Mouse (Mus musculus): ENCODE measurements at regions not wholly inside any gene's neighbourhood (a gene's known extent, or its start where the extent isn't known, plus 50 kb on each side); places are given as distances from the start of the nearest gene placed in this dataset.

DNA sequence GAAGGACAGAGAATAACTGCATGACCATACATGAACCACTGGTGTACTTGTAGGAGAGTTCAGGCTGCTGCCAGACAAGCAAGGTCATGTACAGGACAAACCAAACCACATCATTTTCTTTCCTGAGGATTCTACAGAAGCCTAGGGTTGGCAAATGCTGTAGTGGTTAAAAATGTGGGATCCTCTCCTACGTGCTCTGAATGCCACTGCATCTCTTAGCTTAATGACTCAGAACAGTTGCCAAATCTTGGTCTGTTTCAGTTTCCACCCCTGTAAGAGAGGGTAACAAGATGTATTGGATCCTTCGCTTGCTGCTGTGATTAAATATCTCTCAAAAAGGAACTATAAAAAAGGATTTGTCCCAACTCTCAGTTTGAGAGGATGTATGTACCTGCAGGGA is 938.1 kb downstream of the 4930444P10Rik start:
- H3K36me3 ChIP-seq (ENCODE audit: control insufficient read depth, insufficient read depth, low read length, poor library complexity, severe bottlenecking): no peaks in the 10 kb centered on the region
- no peak for TF ChIP-seq ZC3H11A (IDR thresholded peaks at IDR 0.05; ENCODE audit: borderline replicate concordance, low read depth, low read length)
- TF ChIP-seq ZNF384 (IDR thresholded peaks at IDR 0.05; ENCODE audit: low read depth, low read length): no peak
- TF ChIP-seq MAFK (IDR thresholded peaks at IDR 0.05; ENCODE audit: insufficient read depth, low read depth, low read length): no peak
- no peak for TF ChIP-seq HCFC1 (IDR thresholded peaks at IDR 0.05; ENCODE audit: borderline replicate concordance, insufficient read depth, low read length)
- TF ChIP-seq CHD2 (IDR thresholded peaks at IDR 0.05; ENCODE audit: low read depth, low read length): no peak
- DNase-seq (ENCODE audit: low read depth, low spot score): no peak
- H3K4me3 ChIP-seq (ENCODE audit: insufficient read depth in 1 of 2, low read depth in 1 of 2, low read length in 2 of 2, poor library complexity in 1 of 2, severe bottlenecking in 1 of 2): no peak overlapping the region
- H3K4me1 ChIP-seq (ENCODE audit: control insufficient read depth in 2 of 2, insufficient read depth in 2 of 2, low read length in 2 of 2, poor library complexity in 1 of 2): no peaks in the 10 kb centered on the region
- no peak overlapping the region for H3K27ac ChIP-seq (ENCODE audit: insufficient read depth, low read depth, low read length, poor library complexity, severe bottlenecking)
- H3K9ac ChIP-seq (ENCODE audit: insufficient read depth, low read depth, low read length, poor library complexity, severe bottlenecking): no peak overlapping the region
- in situ Hi-C loops (cut with MboI; ENCODE audit: low sequenced_read_pairs in 2 of 2, unreplicated experiment in 2 of 2): no loop called here
- no peaks in the 10 kb centered on the region for H3K9me3 ChIP-seq (ENCODE audit: control insufficient read depth, insufficient read depth, low read depth, low read length)

- TF ChIP-seq MAFK (IDR thresholded peaks at IDR 0.05; ENCODE audit: insufficient read depth, low read depth, low read length) (peak; percentile 56; the same call in 1 of the 2 replicates), HCFC1 (IDR thresholded peaks at IDR 0.05; ENCODE audit: borderline replicate concordance, insufficient read depth, low read length) (no peak)
- H3K4me1 ChIP-seq (ENCODE audit: control insufficient read depth in 2 of 2, insufficient read depth in 2 of 2, low read length in 2 of 2, poor library complexity in 1 of 2): no peaks in the 10 kb centered on the region
- H3K36me3 ChIP-seq (ENCODE audit: control insufficient read depth, insufficient read depth, low read length, poor library complexity, severe bottlenecking): no peaks in the 10 kb centered on the region
- H3K9ac ChIP-seq (ENCODE audit: insufficient read depth, low read depth, low read length, poor library complexity, severe bottlenecking): no peak overlapping the region
- no peaks in the 10 kb centered on the region; the same call in 1 of the 2 replicates for H3K9me3 ChIP-seq (ENCODE audit: control insufficient read depth, insufficient read depth, low read depth, low read length)
- H3K27ac ChIP-seq (ENCODE audit: insufficient read depth, low read depth, low read length, poor library complexity, severe bottlenecking): no peak overlapping the region
- no peak for DNase-seq (ENCODE audit: low read depth, low spot score)
- in situ Hi-C loops (cut with MboI; ENCODE audit: low sequenced_read_pairs in 2 of 2, unreplicated experiment in 2 of 2): no loop called here
- H3K4me3 ChIP-seq (ENCODE audit: insufficient read depth in 1 of 2, low read depth in 1 of 2, low read length in 2 of 2, poor library complexity in 1 of 2, severe bottlenecking in 1 of 2): no peak overlapping the region
Measured at GRCm38 (mm10) chr1:15153952-15154351, 939.2 kb downstream of the 4930444P10Rik start.

- in situ Hi-C loops (cut with MboI; ENCODE audit: low sequenced_read_pairs in 2 of 2, unreplicated experiment in 2 of 2): no loop called here
- TF ChIP-seq ZC3H11A (IDR thresholded peaks at IDR 0.05; ENCODE audit: borderline replicate concordance, low read depth, low read length) (no peak), CHD2 (IDR thresholded peaks at IDR 0.05; ENCODE audit: low read depth, low read length) (no peak), ZNF384 (IDR thresholded peaks at IDR 0.05; ENCODE audit: low read depth, low read length) (no peak), MAFK (IDR thresholded peaks at IDR 0.05; ENCODE audit: insufficient read depth, low read depth, low read length) (no peak), HCFC1 (IDR thresholded peaks at IDR 0.05; ENCODE audit: borderline replicate concordance, insufficient read depth, low read length) (no peak)
- no peaks in the 10 kb centered on the region; the same call in 1 of the 2 replicates for H3K9me3 ChIP-seq (ENCODE audit: control insufficient read depth, insufficient read depth, low read depth, low read length)
- no peaks in the 10 kb centered on the region for H3K36me3 ChIP-seq (ENCODE audit: control insufficient read depth, insufficient read depth, low read length, poor library complexity, severe bottlenecking)
- H3K4me1 ChIP-seq (ENCODE audit: control insufficient read depth in 2 of 2, insufficient read depth in 2 of 2, low read length in 2 of 2, poor library complexity in 1 of 2): no peaks in the 10 kb centered on the region
- no peak for DNase-seq (ENCODE audit: low read depth, low spot score)
- no peak overlapping the region for H3K4me3 ChIP-seq (ENCODE audit: insufficient read depth in 1 of 2, low read depth in 1 of 2, low read length in 2 of 2, poor library complexity in 1 of 2, severe bottlenecking in 1 of 2)
- H3K9ac ChIP-seq (ENCODE audit: insufficient read depth, low read depth, low read length, poor library complexity, severe bottlenecking): no peak overlapping the region
- no peak overlapping the region for H3K27ac ChIP-seq (ENCODE audit: insufficient read depth, low read depth, low read length, poor library complexity, severe bottlenecking)
Measured at GRCm38 (mm10) chr1:15143922-15144591, 949.1 kb downstream of the 4930444P10Rik start.

GRCm38 (mm10) chr1:15118462-15118861 is 974.7 kb downstream of the 4930444P10Rik start:
- no peak for DNase-seq (ENCODE audit: low read depth, low spot score)
- in situ Hi-C loops (cut with MboI; ENCODE audit: low sequenced_read_pairs in 2 of 2, unreplicated experiment in 2 of 2): no loop called here
- H3K4me1 ChIP-seq (ENCODE audit: control insufficient read depth in 2 of 2, insufficient read depth in 2 of 2, low read length in 2 of 2, poor library complexity in 1 of 2): no peaks in the 10 kb centered on the region
- no peak for TF ChIP-seq MAFK (IDR thresholded peaks at IDR 0.05; ENCODE audit: insufficient read depth, low read depth, low read length)
- no peak for TF ChIP-seq HCFC1 (IDR thresholded peaks at IDR 0.05; ENCODE audit: borderline replicate concordance, insufficient read depth, low read length)
- no peak for TF ChIP-seq ZNF384 (IDR thresholded peaks at IDR 0.05; ENCODE audit: low read depth, low read length)
- TF ChIP-seq CHD2 (IDR thresholded peaks at IDR 0.05; ENCODE audit: low read depth, low read length): no peak
- no peak for TF ChIP-seq ZC3H11A (IDR thresholded peaks at IDR 0.05; ENCODE audit: borderline replicate concordance, low read depth, low read length)
- no peak overlapping the region for H3K27ac ChIP-seq (ENCODE audit: insufficient read depth, low read depth, low read length, poor library complexity, severe bottlenecking)
- H3K9me3 ChIP-seq (ENCODE audit: control insufficient read depth, insufficient read depth, low read depth, low read length): no peaks in the 10 kb centered on the region
- H3K36me3 ChIP-seq (ENCODE audit: control insufficient read depth, insufficient read depth, low read length, poor library complexity, severe bottlenecking): no peaks in the 10 kb centered on the region
- no peak overlapping the region for H3K9ac ChIP-seq (ENCODE audit: insufficient read depth, low read depth, low read length, poor library complexity, severe bottlenecking)
- no peak overlapping the region for H3K4me3 ChIP-seq (ENCODE audit: insufficient read depth in 1 of 2, low read depth in 1 of 2, low read length in 2 of 2, poor library complexity in 1 of 2, severe bottlenecking in 1 of 2)

DNA sequence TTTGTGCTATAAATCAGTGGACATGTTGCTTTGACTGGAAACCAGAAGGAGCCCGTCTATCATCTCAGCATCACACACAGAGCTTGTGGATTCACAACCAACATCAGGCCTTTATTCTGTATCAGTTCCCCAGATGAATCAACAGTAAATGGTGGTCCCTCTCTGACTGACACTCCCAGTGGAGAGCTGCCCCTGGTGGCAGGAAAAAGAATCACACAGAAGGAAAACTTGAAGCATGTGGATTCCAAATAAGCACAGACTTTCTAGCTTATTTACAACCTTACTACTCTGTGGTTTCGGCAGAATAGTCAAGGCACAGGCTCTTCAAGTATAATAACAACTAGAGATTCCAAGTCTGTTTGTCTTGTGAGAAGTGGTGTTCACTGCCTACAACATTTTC is 981.7 kb downstream of the 4930444P10Rik start:
- no peak overlapping the region for H3K4me3 ChIP-seq (ENCODE audit: insufficient read depth in 1 of 2, low read depth in 1 of 2, low read length in 2 of 2, poor library complexity in 1 of 2, severe bottlenecking in 1 of 2)
- in situ Hi-C loops (cut with MboI; ENCODE audit: low sequenced_read_pairs in 2 of 2, unreplicated experiment in 2 of 2): no loop called here
- H3K4me1 ChIP-seq (ENCODE audit: control insufficient read depth in 2 of 2, insufficient read depth in 2 of 2, low read length in 2 of 2, poor library complexity in 1 of 2): no peaks in the 10 kb centered on the region
- H3K36me3 ChIP-seq (ENCODE audit: control insufficient read depth, insufficient read depth, low read length, poor library complexity, severe bottlenecking): no peaks in the 10 kb centered on the region
- TF ChIP-seq MAFK (IDR thresholded peaks at IDR 0.05; ENCODE audit: insufficient read depth, low read depth, low read length) (no peak), ZC3H11A (IDR thresholded peaks at IDR 0.05; ENCODE audit: borderline replicate concordance, low read depth, low read length) (0 out of 2 replicates have a peak, but pooled peaks have one; percentile 2)
- H3K9ac ChIP-seq (ENCODE audit: insufficient read depth, low read depth, low read length, poor library complexity, severe bottlenecking): no peak overlapping the region
- DNase-seq (ENCODE audit: low read depth, low spot score): no peak
- no peaks in the 10 kb centered on the region for H3K9me3 ChIP-seq (ENCODE audit: control insufficient read depth, insufficient read depth, low read depth, low read length)
- no peak overlapping the region for H3K27ac ChIP-seq (ENCODE audit: insufficient read depth, low read depth, low read length, poor library complexity, severe bottlenecking)
